Mouse (Mus musculus) ES-Bruce4 (cell line): Measurements from ENCODE around the gene Ifit1bl1.
"Not testable (repeated sequence)": the region's sequence is repeated elsewhere in the genome, so short reads cannot be mapped to it uniquely, and the experiment has no call there.

ENCODE experiments used
- CTCF ChIP-seq: IDR thresholded peaks from one replicate; pipeline ENCODE4 v1.8.1; 2011; ENCODE audit warnings: low read depth, low read length
- EP300 ChIP-seq: IDR thresholded peaks from 2 replicates; pipeline ENCODE4 v1.6.1; 2011; ENCODE audit warnings: low read depth, low read length; ENCODE audit not compliant: insufficient read depth
- POLR2A ChIP-seq: IDR thresholded peaks from one replicate; pipeline ENCODE4 v1.8.1; 2011; ENCODE audit warnings: low read length; ENCODE audit not compliant: insufficient read depth

DNA sequence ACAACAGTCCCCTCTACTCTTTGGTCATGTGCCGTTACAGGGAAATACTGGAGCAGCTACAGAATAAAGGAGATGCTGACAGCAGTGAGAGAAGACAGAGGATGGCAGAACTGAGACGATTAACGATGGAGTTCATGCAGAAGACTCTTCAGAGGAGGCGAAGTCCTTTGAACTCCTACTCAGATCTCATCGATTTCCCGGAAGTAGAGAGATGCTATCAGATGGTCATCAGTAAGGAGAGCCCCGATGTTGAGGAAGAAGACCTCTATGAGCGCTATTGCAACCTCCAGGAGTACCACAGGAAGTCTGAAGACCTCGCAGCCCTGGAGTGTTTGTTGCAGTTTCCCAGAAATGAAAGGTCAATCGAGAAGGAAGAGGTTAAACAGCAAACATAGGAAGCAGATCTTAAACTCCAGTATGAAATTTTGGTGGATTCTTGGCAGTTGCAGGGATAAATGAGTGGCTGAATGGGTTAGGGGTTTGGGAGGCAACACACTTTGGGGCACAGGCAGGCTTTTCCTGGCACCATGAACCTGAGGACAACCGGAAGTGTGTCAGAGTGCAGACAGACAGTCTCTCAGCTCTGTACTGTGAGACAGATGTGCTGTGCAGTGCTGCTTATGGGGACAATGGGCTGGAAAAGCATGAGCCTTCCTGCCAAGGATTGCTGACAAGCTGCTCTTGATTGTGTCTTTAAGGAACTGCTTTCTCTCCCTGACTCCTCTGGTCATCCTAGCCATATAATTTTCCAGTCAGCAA, 10.7 kb upstream of the Ifit1bl1 start:
- TF ChIP-seq POLR2A, EP300, CTCF: not testable (repeated sequence)
